Mouse (Mus musculus): ENCODE measurements around the gene Nxph4. TPM values are rescaled to one million over a fixed set of nuclear protein-coding genes. Genes with fewer than 3 reads are reported as not detected.

Gene Nxph4
- polyA plus RNA-seq, 1 experiment from 2014 or later, result 0.44 TPM

DNA sequence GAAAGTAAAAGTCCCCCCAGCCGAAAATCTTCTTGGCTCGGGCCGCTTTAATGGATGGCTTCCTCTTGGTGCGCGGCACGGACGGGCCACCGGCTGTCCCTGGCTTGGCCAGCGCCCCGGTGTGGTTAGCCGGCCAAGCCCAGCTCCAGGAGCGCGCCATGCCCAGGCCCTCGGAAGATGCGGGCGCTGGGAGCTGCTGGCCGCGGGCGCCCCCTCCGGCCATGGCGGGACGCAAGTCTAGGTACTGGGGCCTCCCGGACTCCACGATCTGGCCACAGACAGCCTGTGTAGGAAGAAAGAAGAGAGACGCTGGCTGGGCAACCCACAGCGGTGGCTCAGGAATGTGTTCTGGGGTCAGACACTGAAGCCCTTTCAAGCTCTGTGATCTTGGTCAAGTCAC lies 7.7 kb downstream of the Nxph4 start:
- Histone ChIP-seq H3K4me2 (replicated peaks; ENCODE audit: low read depth, low read length) (peak overlapping the region; percentile 53), H3K9me3 (ENCODE audit: low read length) (no peaks in the 10 kb centered on the region), H3K9ac (replicated peaks; ENCODE audit: low read depth) (no peak overlapping the region), H3K27me3 (replicated peaks; ENCODE audit: insufficient read depth, low read length) (peaks cover 69% of the 10 kb centered on the region), H3K4me3 (ENCODE audit: low read depth, low read length) (peak overlapping the region; percentile 25; the same call in 1 of the 2 replicates), H3K4me1 (ENCODE audit: insufficient read depth, low read depth, low read length) (peaks cover 7% of the 10 kb centered on the region; the same call in 1 of the 2 replicates), H3K36me3 (ENCODE audit: insufficient read depth, low read length) (no peaks in the 10 kb centered on the region), H3K27ac (ENCODE audit: low read length) (no peak overlapping the region)
- peak; percentile 79 for TF ChIP-seq CTCF (IDR thresholded peaks at IDR 0.05)
- no peak for TF ChIP-seq EP300 (IDR thresholded peaks at IDR 0.05)
- DNase-seq (ENCODE audit: low spot score) (peak; percentile 73), ATAC-seq (peak; percentile 74)
- under 1% methylated on average over 26 of the region's 26 CpGs for WGBS

DNA sequence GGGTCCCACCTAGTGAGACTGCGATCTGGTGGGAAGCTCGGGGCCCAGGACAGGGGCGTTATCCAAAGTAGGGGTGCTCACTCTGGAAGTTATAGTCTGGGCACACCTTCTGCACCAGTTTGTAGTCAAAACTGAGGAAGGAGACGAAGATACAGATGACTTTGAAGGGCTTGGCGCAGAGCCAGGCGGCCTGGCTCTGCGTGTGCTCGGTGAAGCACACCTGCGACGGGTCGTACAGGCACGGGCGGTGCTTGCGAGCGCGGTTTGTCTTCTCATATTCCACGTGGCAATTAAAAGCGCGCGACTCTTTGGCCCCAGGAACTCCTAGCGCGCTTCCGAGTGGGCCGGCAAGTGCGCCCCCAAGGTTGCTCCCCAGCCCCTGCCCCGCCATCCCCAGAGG lies 8.3 kb downstream of the Nxph4 start:
- H3K4me3 ChIP-seq (ENCODE audit: low read depth, low read length), result peak overlapping the region; percentile 25; the same call in 1 of the 2 replicates
- H3K27ac ChIP-seq (ENCODE audit: low read length), result no peak overlapping the region
- TF ChIP-seq CTCF (IDR thresholded peaks at IDR 0.05), result no peak
- no peak for TF ChIP-seq EP300 (IDR thresholded peaks at IDR 0.05)
- peak overlapping the region; percentile 53 for H3K4me2 ChIP-seq (replicated peaks; ENCODE audit: low read depth, low read length)
- no peak overlapping the region for H3K9ac ChIP-seq (replicated peaks; ENCODE audit: low read depth)
- peaks cover 64% of the 10 kb centered on the region for H3K27me3 ChIP-seq (replicated peaks; ENCODE audit: insufficient read depth, low read length)
- WGBS, result 1% methylated on average over 26 of the region's 26 CpGs
- no peaks in the 10 kb centered on the region for H3K9me3 ChIP-seq (ENCODE audit: low read length)
- no peak for ATAC-seq
- H3K4me1 ChIP-seq (ENCODE audit: insufficient read depth, low read depth, low read length), result peaks cover 14% of the 10 kb centered on the region; the same call in 1 of the 2 replicates
- no peak for DNase-seq (ENCODE audit: low spot score)
- no peaks in the 10 kb centered on the region for H3K36me3 ChIP-seq (ENCODE audit: insufficient read depth, low read length)

DNA sequence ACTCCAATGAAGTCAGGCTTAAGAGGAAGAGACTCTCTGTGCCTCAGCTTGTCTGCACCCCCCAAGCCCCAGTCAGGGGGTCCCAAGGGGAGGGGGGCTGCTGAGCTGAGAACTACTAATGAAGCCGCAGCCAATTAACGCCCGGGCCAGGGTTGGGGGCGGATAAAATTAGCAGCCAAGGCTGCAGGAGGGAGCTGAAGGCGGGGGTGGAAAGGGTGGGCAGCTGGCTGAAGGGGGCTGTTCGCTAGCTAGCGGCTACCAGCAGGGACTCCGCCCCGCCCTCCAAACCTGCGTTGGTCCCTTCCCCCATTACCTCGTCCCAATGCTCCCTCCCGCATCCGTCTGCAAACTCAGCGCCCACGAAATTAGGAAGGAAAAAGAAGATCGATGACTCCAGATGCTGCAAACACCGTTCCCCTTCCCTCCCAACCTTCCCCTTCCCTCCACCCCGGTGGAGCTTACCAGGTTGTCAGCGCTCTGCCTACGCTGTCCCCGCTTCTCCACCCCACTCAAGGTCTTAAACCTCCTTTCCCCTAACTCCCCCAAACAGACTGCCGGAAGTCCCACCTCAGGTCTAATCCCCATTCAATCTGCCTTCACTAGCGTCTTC lies 9.6 kb downstream of the Nxph4 start:
- Histone ChIP-seq H3K27ac (ENCODE audit: low read length) (no peak overlapping the region), H3K4me2 (replicated peaks; ENCODE audit: low read depth, low read length) (no peak overlapping the region), H3K9ac (replicated peaks; ENCODE audit: low read depth) (no peak overlapping the region), H3K4me1 (ENCODE audit: insufficient read depth, low read depth, low read length) (peaks cover 17% of the 10 kb centered on the region; the same call in 1 of the 2 replicates), H3K4me3 (ENCODE audit: low read depth, low read length) (no peak overlapping the region), H3K9me3 (ENCODE audit: low read length) (no peaks in the 10 kb centered on the region), H3K27me3 (replicated peaks; ENCODE audit: insufficient read depth, low read length) (peaks cover 52% of the 10 kb centered on the region), H3K36me3 (ENCODE audit: insufficient read depth, low read length) (no peaks in the 10 kb centered on the region)
- TF ChIP-seq CTCF (IDR thresholded peaks at IDR 0.05) (no peak), EP300 (IDR thresholded peaks at IDR 0.05) (no peak)
- ATAC-seq (no peak), DNase-seq (ENCODE audit: low spot score) (no peak)
- 9% methylated on average over 21 of the region's 23 CpGs for WGBS

DNA sequence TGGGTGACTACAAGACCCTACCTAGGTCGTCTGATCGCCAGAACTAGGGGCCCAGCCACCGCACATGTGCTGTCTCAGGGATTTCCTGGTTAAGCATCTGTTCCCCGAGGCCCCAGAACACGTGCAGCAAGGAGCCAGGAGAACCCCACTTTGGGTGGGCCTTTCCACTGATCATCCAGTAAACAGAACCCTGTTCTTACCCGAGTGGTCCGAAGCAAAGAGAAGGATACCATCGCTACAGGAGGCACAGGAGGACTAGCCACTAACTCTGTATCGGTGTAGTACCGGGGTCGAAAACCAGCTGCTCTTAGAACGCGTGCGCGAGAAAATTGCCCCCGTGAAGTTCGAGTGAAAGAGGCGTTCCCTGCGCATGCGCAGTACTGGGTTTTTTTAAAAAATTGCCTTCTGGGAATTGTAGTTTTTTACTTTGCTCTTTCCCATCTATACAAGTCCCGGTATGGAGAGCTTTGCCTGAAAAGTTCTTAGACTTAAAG lies 12.2 kb downstream of the Nxph4 start, which contains the start of gene Shmt2:
Gene Shmt2, minus strand, starts transcription at position 357 of the 494 bp plus-strand sequence.
- Histone ChIP-seq H3K4me2 (replicated peaks; ENCODE audit: low read depth, low read length) (peak within 1 kb of the TSS; percentile 80), H3K36me3 (ENCODE audit: insufficient read depth, low read length) (no peaks in the 10 kb centered on the region), H3K9ac (replicated peaks; ENCODE audit: low read depth) (peak within 1 kb of the TSS; percentile 13; the same call in 1 of the 2 replicates), H3K27ac (ENCODE audit: low read length) (no peak within 1 kb of the TSS), H3K4me1 (ENCODE audit: insufficient read depth, low read depth, low read length) (peaks cover 19% of the 10 kb centered on the region; the same call in 1 of the 2 replicates), H3K27me3 (replicated peaks; ENCODE audit: insufficient read depth, low read length) (peaks cover 27% of the 10 kb centered on the region), H3K4me3 (ENCODE audit: low read depth, low read length) (peak within 1 kb of the TSS; percentile 48), H3K9me3 (ENCODE audit: low read length) (no peaks in the 10 kb centered on the region)
- DNase-seq (ENCODE audit: low spot score), result peak; percentile 95
- peak; percentile 66 for ATAC-seq
- TF ChIP-seq CTCF (IDR thresholded peaks at IDR 0.05) (no peak), EP300 (IDR thresholded peaks at IDR 0.05) (0 out of 2 replicates have a peak, but pooled peaks have one; percentile 33)
- whole genome bisulfite sequencing, result under 1% methylated on average over 21 of the region's 21 CpGs

DNA sequence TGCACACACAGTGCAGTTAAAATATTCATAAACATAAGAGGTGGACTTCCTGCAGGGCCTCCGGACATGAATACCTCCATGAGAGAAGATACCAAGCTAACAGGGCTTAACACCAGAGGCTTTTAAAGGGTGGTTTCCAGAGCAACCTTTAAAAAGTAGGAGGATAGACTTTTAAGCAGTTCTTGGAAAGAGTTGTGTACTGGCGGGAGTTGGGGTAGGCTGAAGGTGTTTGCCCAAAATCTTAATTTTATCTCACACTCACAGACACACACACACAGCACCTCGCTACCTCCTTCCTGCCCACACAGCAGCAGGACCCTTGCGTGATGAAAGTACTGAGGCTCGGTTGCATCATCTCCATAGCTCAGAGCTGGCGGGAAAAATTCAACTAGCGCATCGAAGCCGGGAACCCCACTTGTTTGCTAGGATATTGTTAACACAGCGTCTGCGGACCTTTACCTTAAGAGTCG lies 12.7 kb downstream of the Nxph4 start:
- no peaks in the 10 kb centered on the region for H3K9me3 ChIP-seq (ENCODE audit: low read length)
- H3K4me3 ChIP-seq (ENCODE audit: low read depth, low read length), result peak overlapping the region; percentile 48
- H3K4me2 ChIP-seq (replicated peaks; ENCODE audit: low read depth, low read length), result peak overlapping the region; percentile 80
- DNase-seq (ENCODE audit: low spot score) (peak; percentile 64), ATAC-seq (peak; percentile 20)
- H3K9ac ChIP-seq (replicated peaks; ENCODE audit: low read depth), result peak overlapping the region; percentile 13; the same call in 1 of the 2 replicates
- peaks cover 18% of the 10 kb centered on the region; the same call in 1 of the 2 replicates for H3K4me1 ChIP-seq (ENCODE audit: insufficient read depth, low read depth, low read length)
- no peaks in the 10 kb centered on the region for H3K36me3 ChIP-seq (ENCODE audit: insufficient read depth, low read length)
- H3K27ac ChIP-seq (ENCODE audit: low read length), result no peak overlapping the region
- TF ChIP-seq CTCF (IDR thresholded peaks at IDR 0.05) (no peak), EP300 (IDR thresholded peaks at IDR 0.05) (no peak)
- WGBS, result 1% methylated on average over 12 of the region's 12 CpGs
- peaks cover 23% of the 10 kb centered on the region for H3K27me3 ChIP-seq (replicated peaks; ENCODE audit: insufficient read depth, low read length)

DNA sequence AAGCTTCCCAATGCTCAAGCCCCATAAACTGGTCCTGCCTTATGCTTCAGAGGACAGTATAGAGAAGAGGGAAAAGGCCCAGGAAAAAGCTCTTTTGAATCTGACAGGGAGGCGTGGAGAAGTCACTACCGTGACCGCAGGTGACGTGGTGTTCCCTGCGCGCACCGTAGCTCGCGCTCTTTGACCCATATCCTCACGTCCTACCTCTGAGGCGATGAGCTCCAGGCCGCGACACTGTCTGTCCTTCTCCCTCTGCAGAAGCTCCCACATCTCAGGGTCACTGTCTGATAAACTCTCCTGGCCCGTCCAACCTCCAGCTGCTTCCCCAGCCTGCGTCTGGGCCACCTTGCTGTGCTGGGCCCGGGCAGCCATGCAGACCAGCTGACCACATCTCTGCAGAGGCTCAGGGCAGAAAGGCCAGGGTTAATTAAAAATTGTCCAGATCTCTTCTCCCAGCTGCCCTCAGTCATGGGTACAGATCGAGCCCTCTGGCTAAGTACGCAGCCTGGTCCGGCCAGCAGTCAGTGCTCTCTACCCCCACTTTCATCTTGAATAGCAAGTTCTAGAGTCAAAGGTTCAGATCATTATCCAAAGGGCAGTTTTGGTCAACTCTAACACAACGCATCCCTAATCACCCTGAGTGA lies 13.5 kb downstream of the Nxph4 start:
- Histone ChIP-seq H3K27ac (ENCODE audit: low read length) (no peak overlapping the region), H3K4me1 (ENCODE audit: insufficient read depth, low read depth, low read length) (peaks cover 15% of the 10 kb centered on the region; the same call in 1 of the 2 replicates), H3K9ac (replicated peaks; ENCODE audit: low read depth) (no peak overlapping the region), H3K9me3 (ENCODE audit: low read length) (no peaks in the 10 kb centered on the region), H3K36me3 (ENCODE audit: insufficient read depth, low read length) (no peaks in the 10 kb centered on the region), H3K4me3 (ENCODE audit: low read depth, low read length) (no peak overlapping the region), H3K27me3 (replicated peaks; ENCODE audit: insufficient read depth, low read length) (peaks cover 15% of the 10 kb centered on the region), H3K4me2 (replicated peaks; ENCODE audit: low read depth, low read length) (peak overlapping the region; percentile 80; the same call in 1 of the 2 replicates)
- WGBS, result 83% methylated on average over 20 of the region's 20 CpGs
- TF ChIP-seq EP300 (IDR thresholded peaks at IDR 0.05) (no peak), CTCF (IDR thresholded peaks at IDR 0.05) (no peak)
- no peak for ATAC-seq
- DNase-seq (ENCODE audit: low spot score), result no peak
